Mouse (Mus musculus) skeletal muscle tissue, postnatal 0 days (tissue): ENCODE results near the gene Stac2. TPM values are rescaled to one million over a fixed set of nuclear protein-coding genes. Genes with fewer than 3 reads are reported as not detected.

Source experiments
- microRNA-seq, 2 experiments: library from miRNA; unstranded; fragments of <30 nt; microRNA quantifications; one replicate each; pipeline ENCODE4; 2016
- polyA plus RNA-seq: library from polyadenylated mRNA; unstranded; fragments of >200 nt; fragmentation: Nextera tagmentation; extraction: Ambion mirVana; gene quantifications from 2 replicates; pipeline ENCODE4 v1.2.1, GENCODE M21; 2015

The Stac2 gene
- 0.49 and 0.73 TPM in 2 replicates for polyA plus RNA-seq

DNA sequence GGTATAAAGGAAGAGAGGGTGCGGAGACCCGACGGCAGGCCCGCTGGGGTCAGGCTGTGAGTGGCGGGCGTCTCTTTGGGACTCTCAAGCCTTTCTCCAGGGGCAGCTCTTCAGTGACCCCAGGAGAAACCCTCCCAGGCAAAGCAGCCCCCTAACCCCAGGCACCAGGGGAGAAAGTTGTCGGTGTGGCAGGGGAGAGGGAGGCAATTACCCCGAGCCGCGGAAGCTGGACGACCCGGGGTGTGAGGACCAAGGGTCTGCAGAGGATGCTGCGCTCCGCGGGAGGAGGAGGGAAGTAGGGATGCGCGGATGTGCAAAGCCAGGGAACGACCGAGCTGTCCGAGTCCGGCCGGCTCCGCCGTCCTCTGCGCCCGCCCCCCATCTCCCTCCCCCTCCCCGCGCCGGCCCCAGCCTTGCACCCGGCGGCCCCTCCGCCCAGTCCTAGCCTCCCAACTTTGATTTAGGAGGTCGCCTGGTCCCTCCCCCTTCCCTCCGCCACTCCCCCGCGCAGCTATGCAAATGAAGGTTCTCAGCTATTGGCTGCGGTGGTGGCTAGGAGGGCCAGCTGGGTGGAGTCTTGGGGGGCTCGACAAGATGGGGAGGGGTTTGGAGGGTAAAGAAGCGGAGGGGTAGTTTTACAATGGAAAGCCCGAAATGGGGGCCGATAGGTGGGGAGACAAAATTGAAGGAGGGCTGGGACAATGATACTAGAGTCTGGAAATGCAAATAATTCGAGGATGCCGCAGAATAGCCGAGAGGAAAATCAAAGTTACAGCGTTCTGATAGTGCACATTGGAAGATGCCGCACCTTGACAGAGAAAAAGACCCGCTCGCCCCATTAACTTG, at the start of gene Stac2:
Stac2 (minus strand) TSS at position 474 of the 846 bp plus-strand sequence.

DNA sequence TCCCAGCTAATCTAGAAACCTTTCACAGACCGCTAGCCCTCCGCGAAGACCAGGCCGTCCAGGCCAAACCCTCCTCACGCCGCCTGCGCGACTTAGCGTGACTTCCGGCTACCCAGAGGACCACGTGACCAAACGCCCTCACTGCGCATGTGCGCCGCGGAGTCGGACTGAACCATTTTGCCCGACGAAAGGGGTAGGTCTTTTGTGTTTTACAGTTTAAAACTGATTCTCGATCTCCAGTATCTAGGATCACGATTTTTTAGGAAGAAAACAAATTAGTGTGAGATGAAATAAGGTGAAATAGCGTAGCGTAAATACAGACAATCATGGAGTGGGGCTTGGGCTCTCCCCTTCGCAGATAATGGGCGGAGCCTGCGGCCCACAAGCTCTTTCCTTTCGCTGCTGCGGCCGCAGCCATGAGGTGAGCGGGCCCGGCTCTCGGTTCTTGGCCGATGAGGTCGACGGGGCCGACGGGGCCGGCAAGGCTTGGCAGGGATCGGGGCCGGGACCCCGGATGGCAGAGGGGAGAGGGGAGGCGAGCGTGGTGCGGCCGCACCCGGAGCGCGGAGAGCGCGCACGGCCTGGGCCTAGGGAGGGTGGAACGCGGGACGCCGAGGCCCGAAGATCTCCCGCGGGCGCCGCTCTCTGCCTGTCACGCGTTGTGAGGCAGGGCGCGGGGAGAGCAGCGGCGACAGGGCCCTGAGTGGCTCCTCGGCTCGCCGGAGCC, 26.5 kb downstream of the Stac2 start, which contains the start of gene Rpl19:
Rpl19 (plus strand) TSS at position 141 of the 727 bp plus-strand sequence.

DNA sequence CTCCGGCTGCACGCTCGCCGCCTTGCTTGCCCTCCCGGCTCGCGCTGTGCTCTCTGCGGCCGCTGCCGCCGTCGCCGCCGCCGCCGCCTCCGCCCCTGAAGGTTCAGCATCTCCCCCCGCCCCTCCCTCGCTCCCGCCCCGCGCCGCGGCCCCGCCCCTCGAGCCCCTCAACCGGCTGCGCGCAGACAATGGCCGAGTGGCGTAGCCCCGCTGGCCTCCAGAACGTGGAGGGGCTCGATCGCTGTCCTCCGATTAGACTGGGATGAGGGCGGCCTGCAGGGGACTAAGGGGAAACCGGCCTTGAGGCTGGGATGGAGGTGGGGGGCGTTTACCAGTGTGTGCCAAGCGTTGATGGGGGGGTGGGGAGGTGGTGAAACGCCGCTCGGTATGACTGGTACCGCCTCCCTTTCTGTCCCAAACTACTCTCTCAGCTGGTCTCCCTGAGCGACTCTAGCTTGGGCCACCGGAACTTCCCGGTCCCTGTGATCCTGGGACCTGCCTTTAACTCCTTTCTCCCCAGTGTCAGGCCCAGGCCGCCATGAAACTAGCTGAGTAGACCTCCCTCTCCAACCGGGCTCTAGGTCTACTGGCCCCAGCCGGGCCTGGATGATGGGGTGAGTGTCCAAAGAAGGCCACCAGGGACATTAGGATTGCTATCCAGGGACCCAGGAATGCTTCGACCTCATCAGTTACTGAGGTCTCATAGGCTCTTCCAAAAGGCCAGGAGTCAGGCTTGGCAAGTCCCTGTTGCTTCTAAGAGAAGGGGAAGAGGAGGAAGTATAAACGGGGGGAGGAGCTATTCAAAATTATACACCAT, 30.5 kb downstream of the Stac2 start, which contains the start of gene Cacnb1:
Cacnb1 (minus strand) TSS at position 480 of the 817 bp plus-strand sequence.

DNA sequence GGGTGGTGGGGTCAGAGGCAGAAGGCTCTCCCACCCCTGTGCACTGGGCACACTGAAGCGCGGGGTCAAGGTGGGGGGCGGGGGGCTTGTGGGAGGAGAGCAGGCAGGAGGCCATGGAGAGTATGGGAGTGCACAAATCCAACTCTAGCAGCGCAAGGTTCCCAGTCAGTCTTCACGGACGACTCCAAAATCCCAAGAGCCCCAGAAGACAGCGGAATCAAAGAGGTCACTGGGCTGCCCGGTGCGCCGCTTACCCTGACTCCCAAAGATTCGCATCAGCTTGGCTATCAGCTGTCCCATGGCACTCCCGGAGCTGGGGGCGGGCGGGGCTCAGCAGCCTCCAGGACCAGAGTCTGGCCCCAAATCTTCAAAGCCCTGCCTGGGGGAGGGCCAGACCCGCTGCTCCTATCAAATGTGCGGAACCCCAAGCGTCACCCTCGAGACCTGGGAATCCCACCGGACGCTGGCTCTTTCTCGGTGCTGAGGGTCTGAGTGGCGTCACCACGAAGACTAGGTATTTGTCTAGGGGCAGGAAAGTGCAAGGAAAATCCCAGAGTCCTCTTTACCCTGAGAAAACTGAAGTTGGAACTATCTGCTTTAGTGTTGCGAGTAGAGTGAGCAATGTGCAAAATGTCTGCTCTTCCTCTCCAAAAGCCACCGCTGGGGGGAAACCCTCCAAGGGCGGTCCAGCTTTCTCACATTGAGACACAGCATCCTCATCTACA, 57.5 kb downstream of the Stac2 start, which contains the start of gene Arl5c:
Arl5c (minus strand) TSS at position 618 of the 725 bp plus-strand sequence.

Small RNA genes within 50 kb of the gene (microRNA-seq; reads per million reads assigned to microRNA genes)
- 0 reads per million in 2 experiments for gene Gm27597

Other genes starting within 250 kb of the Stac2 start
- 1.3 and 1.4 TPM in 2 replicates for gene B230217C12Rik, start 212.7 kb downstream of the Stac2 start, polyA plus RNA-seq
- gene Fbxo47, start 169.3 kb downstream of the Stac2 start, polyA plus RNA-seq: 0.13 and 0.22 TPM in 2 replicates
- 2.7 TPM in 2 replicates for gene Plxdc1, start 67.0 kb downstream of the Stac2 start, polyA plus RNA-seq
- gene Arl5c, start 57.3 kb downstream of the Stac2 start, polyA plus RNA-seq: 3.6 and 3.8 TPM in 2 replicates
- gene Cacnb1, start 30.4 kb downstream of the Stac2 start, polyA plus RNA-seq: 161 and 177 TPM in 2 replicates
- gene Rpl19, start 26.8 kb downstream of the Stac2 start, polyA plus RNA-seq: 753 and 773 TPM in 2 replicates
- gene Fbxl20, start 96.9 kb upstream of the Stac2 start, polyA plus RNA-seq: 7.9 and 8.8 TPM in 2 replicates
- 26.1 and 26.9 TPM in 2 replicates for gene Med1, start 139.8 kb upstream of the Stac2 start, polyA plus RNA-seq
- gene Cdk12, start 149.6 kb upstream of the Stac2 start, polyA plus RNA-seq: 3.9 and 4.0 TPM in 2 replicates